Mouse (Mus musculus) cortical plate, adult 2 months (tissue): Measurements from ENCODE around the gene Dedd2. TPM values are rescaled to one million over a fixed set of nuclear protein-coding genes. Genes with fewer than 3 reads are reported as not detected.

Experiments used
- H3K27ac ChIP-seq: fragments of 200-500 bp; 2 replicates; pipeline ENCODE4 v1.5.1; 2012; ENCODE audit warnings: low read length, control low read depth, inconsistent platforms; ENCODE audit not compliant: insufficient read depth
- H3K4me1 ChIP-seq: fragments of 200-500 bp; 2 replicates; pipeline ENCODE4 v1.6.1; 2011; ENCODE audit warnings: low read length; ENCODE audit not compliant: control insufficient read depth, insufficient read depth
- H3K4me3 ChIP-seq: fragments of 200-500 bp; 2 replicates; pipeline ENCODE4 v1.5.1; 2011; ENCODE audit warnings: mild to moderate bottlenecking, low read length, control low read depth; ENCODE audit not compliant: insufficient read depth
- CTCF ChIP-seq: fragments of 200-500 bp; IDR thresholded peaks from 2 replicates; pipeline ENCODE4 v1.5.1; 2011; ENCODE audit warnings: mild to moderate bottlenecking, control low read depth, low read length; ENCODE audit not compliant: insufficient read depth; ENCODE audit errors: extremely low read depth
- POLR2A ChIP-seq: fragments of 200-500 bp; IDR thresholded peaks from 2 replicates; pipeline ENCODE4 v1.6.1; 2011; ENCODE audit warnings: mild to moderate bottlenecking, low read length, control low read depth; ENCODE audit not compliant: insufficient read depth; ENCODE audit errors: extremely low read depth
- polyA plus RNA-seq: library from polyadenylated mRNA; depleted of rRNA; stranded (reverse); fragments of >200 nt; gene quantifications from 2 replicates; pipeline ENCODE4 v1.2.3, GENCODE M21; 2012

Gene Dedd2
- polyA plus RNA-seq, 1 experiment, result 25.7 TPM

GRCm38 (mm10) chr7:25261896-25262295 lies 41.5 kb upstream of the Dedd2 start:
- TF ChIP-seq CTCF, result no peak
- no peak for TF ChIP-seq POLR2A
- H3K4me3 ChIP-seq, result no peak overlapping the region
- no peak overlapping the region for H3K27ac ChIP-seq
- H3K4me1 ChIP-seq, result no peaks in the 10 kb centered on the region

- TF ChIP-seq POLR2A (no peak), CTCF (no peak)
- peak overlapping the region; percentile 91 for H3K27ac ChIP-seq
- H3K4me3 ChIP-seq, result peak overlapping the region; percentile 94
- H3K4me1 ChIP-seq, result peaks cover 5% of the 10 kb centered on the region; the same call in 1 of the 2 replicates
These were observed 31.4 kb upstream of the Dedd2 start for GRCm38 (mm10) chr7:25251822-25252221.

GRCm38 (mm10) chr7:25251071-25251791 lies 30.8 kb upstream of the Dedd2 start:
- peaks cover 6% of the 10 kb centered on the region; the same call in 1 of the 2 replicates for H3K4me1 ChIP-seq
- H3K27ac ChIP-seq, result peak overlapping the region; percentile 91
- H3K4me3 ChIP-seq, result peak overlapping the region; percentile 94
- TF ChIP-seq POLR2A (0 out of 2 replicates have a peak, but pooled peaks have one; percentile 19), CTCF (no peak)

GRCm38 (mm10) chr7:25250141-25250972 lies 29.9 kb upstream of the Dedd2 start, which contains the start of gene Erf:
Erf (minus strand) TSS chr7:25250761.
- peaks cover 8% of the 10 kb centered on the region; the same call in 1 of the 2 replicates for H3K4me1 ChIP-seq
- peak within 1 kb of the TSS; percentile 94 for H3K27ac ChIP-seq
- peak within 1 kb of the TSS; percentile 94 for H3K4me3 ChIP-seq
- no peak for TF ChIP-seq CTCF
- TF ChIP-seq POLR2A, result peak; percentile 59; the same call in 1 of the 2 replicates

- peak overlapping the region; percentile 99 for H3K27ac ChIP-seq
- peaks cover 9% of the 10 kb centered on the region; the same call in 1 of the 2 replicates for H3K4me1 ChIP-seq
- TF ChIP-seq CTCF (no peak), POLR2A (no peak)
- peak overlapping the region; percentile 94 for H3K4me3 ChIP-seq
These were observed 29.1 kb upstream of the Dedd2 start for GRCm38 (mm10) chr7:25249314-25250140.

- Histone ChIP-seq H3K4me3 (peak overlapping the region; percentile 94), H3K4me1 (peaks cover 9% of the 10 kb centered on the region; the same call in 1 of the 2 replicates), H3K27ac (peak overlapping the region; percentile 99)
- TF ChIP-seq CTCF (no peak), POLR2A (no peak)
These were observed 28.5 kb upstream of the Dedd2 start for GRCm38 (mm10) chr7:25248846-25249313.

GRCm38 (mm10) chr7:25248018-25248647 lies 27.7 kb upstream of the Dedd2 start:
- Histone ChIP-seq H3K27ac (peak overlapping the region; percentile 99), H3K4me3 (peak overlapping the region; percentile 94), H3K4me1 (peaks cover 9% of the 10 kb centered on the region; the same call in 1 of the 2 replicates)
- TF ChIP-seq CTCF (no peak), POLR2A (peak; percentile 22; the same call in 1 of the 2 replicates)

- H3K4me1 ChIP-seq, result peaks cover 10% of the 10 kb centered on the region; the same call in 1 of the 2 replicates
These were observed 27.1 kb upstream of the Dedd2 start for GRCm38 (mm10) chr7:25247498-25247897.

GRCm38 (mm10) chr7:25246759-25247137 lies 26.3 kb upstream of the Dedd2 start:
- peak overlapping the region; percentile 94 for H3K4me3 ChIP-seq
- H3K4me1 ChIP-seq, result peaks cover 8% of the 10 kb centered on the region; the same call in 1 of the 2 replicates
- H3K27ac ChIP-seq, result peak overlapping the region; percentile 97
- TF ChIP-seq CTCF (no peak), POLR2A (no peak)

More at GRCm38 (mm10) chr7:25247498-25247897, 27.1 kb upstream of the Dedd2 start:
- TF ChIP-seq POLR2A (no peak), CTCF (no peak)
- Histone ChIP-seq H3K4me3 (peak overlapping the region; percentile 94), H3K27ac (peak overlapping the region; percentile 99)
